Mouse (Mus musculus) intestine, embryonic 16.5 days (tissue): Measurements from ENCODE around the gene Tigd3. TPM values are rescaled to one million over a fixed set of nuclear protein-coding genes. Genes with fewer than 3 reads are reported as not detected.

Experiments
- polyA plus RNA-seq: library from polyadenylated mRNA; unstranded; fragments of >200 nt; fragmentation: Nextera tagmentation; extraction: Ambion mirVana; gene quantifications from 2 replicates; pipeline ENCODE4 v1.2.1, GENCODE M21; 2015

Tigd3 gene
- polyA plus RNA-seq, 1 experiment from 2014 or later = 1.5 TPM

Other genes starting within 250 kb of the Tigd3 start
- 15.8 and 20.8 TPM in 2 replicates for gene Sipa1, start 230.4 kb downstream of the Tigd3 start, polyA plus RNA-seq
- gene Map3k11, start 205.4 kb downstream of the Tigd3 start, polyA plus RNA-seq = 28.7 and 33.7 TPM in 2 replicates
- 15.1 and 16.8 TPM in 2 replicates for gene Pcnx3, start 205.2 kb downstream of the Tigd3 start, polyA plus RNA-seq
- gene Kcnk7, start 189.8 kb downstream of the Tigd3 start, polyA plus RNA-seq = 0.13 and 0.34 TPM in 2 replicates
- 48.6 and 49.7 TPM in 2 replicates for gene Ehbp1l1, start 167.8 kb downstream of the Tigd3 start, polyA plus RNA-seq
- gene Fam89b, start 164.5 kb downstream of the Tigd3 start, polyA plus RNA-seq = 56.6 and 57.8 TPM in 2 replicates
- 14.0 and 20.8 TPM in 2 replicates for gene Ltbp3, start 153.2 kb downstream of the Tigd3 start, polyA plus RNA-seq
- 58.9 and 64.3 TPM in 2 replicates for gene Scyl1, start 122.7 kb downstream of the Tigd3 start, polyA plus RNA-seq
- gene Frmd8, start 18.9 kb downstream of the Tigd3 start, polyA plus RNA-seq = 31.1 and 31.7 TPM in 2 replicates
- 3.4 and 4.1 TPM in 2 replicates for gene Slc25a45, start 16.3 kb downstream of the Tigd3 start, polyA plus RNA-seq
- gene Dpf2, start 18.9 kb upstream of the Tigd3 start, polyA plus RNA-seq = 109 and 119 TPM in 2 replicates
- 14.7 and 15.1 TPM in 2 replicates for gene Cdc42ep2, start 30.7 kb upstream of the Tigd3 start, polyA plus RNA-seq
- 58.4 and 61.7 TPM in 2 replicates for gene Pola2, start 70.1 kb upstream of the Tigd3 start, polyA plus RNA-seq
- gene Slc22a20, start 92.0 kb upstream of the Tigd3 start, polyA plus RNA-seq = not detected in 2 replicates
- gene Capn1, start 121.7 kb upstream of the Tigd3 start, polyA plus RNA-seq = 11.8 and 12.4 TPM in 2 replicates
- gene Syvn1, start 152.4 kb upstream of the Tigd3 start, polyA plus RNA-seq = 29.1 and 36.4 TPM in 2 replicates
- 71.4 and 79.5 TPM in 2 replicates for gene Mrpl49, start 163.6 kb upstream of the Tigd3 start, polyA plus RNA-seq
- gene Fau, start 163.7 kb upstream of the Tigd3 start, polyA plus RNA-seq = 868 and 882 TPM in 2 replicates
- 27.6 and 29.9 TPM in 2 replicates for gene Znhit2, start 167.0 kb upstream of the Tigd3 start, polyA plus RNA-seq
- gene Tm7sf2, start 174.2 kb upstream of the Tigd3 start, polyA plus RNA-seq = 37.3 and 39.0 TPM in 2 replicates
- gene Vps51, start 183.1 kb upstream of the Tigd3 start, polyA plus RNA-seq = 66.7 and 68.2 TPM in 2 replicates
- not detected in 2 replicates for gene Tmem262, start 185.9 kb upstream of the Tigd3 start, polyA plus RNA-seq
- 1.2 and 1.7 TPM in 2 replicates for gene Gm28374, start 188.1 kb upstream of the Tigd3 start, polyA plus RNA-seq
- gene Zfpl1, start 190.8 kb upstream of the Tigd3 start, polyA plus RNA-seq = 66.1 and 68.0 TPM in 2 replicates
- 27.7 and 31.4 TPM in 2 replicates for gene Cdca5, start 190.8 kb upstream of the Tigd3 start, polyA plus RNA-seq
- gene AC131692.1, start 200.3 kb upstream of the Tigd3 start, polyA plus RNA-seq = 0.28 and 0.29 TPM in 2 replicates
- 71.9 and 102 TPM in 2 replicates for gene Naaladl1, start 211.6 kb upstream of the Tigd3 start, polyA plus RNA-seq
- gene Sac3d1, start 224.5 kb upstream of the Tigd3 start, polyA plus RNA-seq = 33.4 and 35.7 TPM in 2 replicates
- gene Snx15, start 234.2 kb upstream of the Tigd3 start, polyA plus RNA-seq = 36.8 and 37.0 TPM in 2 replicates
- 1.1 and 1.8 TPM in 2 replicates for gene Batf2, start 246.8 kb upstream of the Tigd3 start, polyA plus RNA-seq
- 102 and 103 TPM in 2 replicates for gene Arl2, start 247.4 kb upstream of the Tigd3 start, polyA plus RNA-seq